13 mouse cellular contexts compared by ENCODE assay signal in the genomic region with DNA sequence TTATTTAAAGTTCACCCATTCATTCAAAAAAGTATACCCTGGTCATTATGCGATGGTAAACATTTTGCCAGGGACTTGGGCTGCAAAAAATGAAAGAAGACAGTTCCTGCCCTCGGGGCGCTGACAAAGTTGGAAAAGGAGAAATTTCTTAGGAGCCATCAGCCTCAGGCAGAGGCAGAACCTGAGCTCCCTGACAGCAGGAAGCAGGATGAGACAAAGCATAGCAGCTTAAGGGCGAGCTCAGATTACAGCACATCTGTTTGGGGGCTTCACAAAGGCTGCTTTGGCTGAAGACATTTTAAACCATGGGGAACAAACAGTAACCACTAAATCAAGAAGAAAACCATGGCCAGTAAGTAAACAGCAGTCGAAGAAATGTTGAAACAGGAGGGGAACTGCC.
A peak's percentile ranks its signal among the peaks of the same experiment; 100 is the strongest.
DNase-seq lines count a peak whose midpoint lies in the region.
"Had no signal": no experiment of that assay in that cellular context is flagged by ENCODE, and none has a peak within 500 bp of the region (broad histone marks: within the 10 kb centered on the region; RNA-seq: fewer than 3 reads in every experiment).

No protein-coding gene starts in this region.

- DNase-seq in retina, postnatal 1 day: peak; percentile 7
- DNase-seq in retina, embryonic 14.5 days (ENCODE audit: low spot score): no peak
- peak; percentile 54 for DNase-seq in embryo, embryonic 11 days
- DNase-seq in forelimb bud, embryonic 11.5 days (ENCODE audit: low read depth, low spot score): peak; percentile 28
- DNase-seq in thymus, postnatal 36 days: no peak
- no peak for DNase-seq in adipocyte (ENCODE audit: low spot score)
- no peak for DNase-seq in thymus, adult 18-20 months
- DNase-seq: cerebellum, adult 2 months; heart, adult 18-20 months; kidney, adult 11 months; kidney, postnatal 25 days; layer of hippocampus, postnatal 36 days; thymus, adult 2 months had no signal

Comparison
In these comparisons a context has a peak if more than half of its experiments do, and no peak if none do; other contexts are left out.
1. DNase-seq: peak in retina, postnatal 1 day (single experiment), embryo, embryonic 11 days (single experiment) and forelimb bud, embryonic 11.5 days (single experiment); none in retina, embryonic 14.5 days (single experiment), thymus, postnatal 36 days (0 of 2), adipocyte (single experiment) and thymus, adult 18-20 months (0 of 2).